10 mouse cellular contexts compared by ENCODE assay signal in genomic region chr3:68576948-68577347, GRCm38 (mm10).
DNase-seq lines count a peak whose midpoint lies in the region; ATAC-seq and TF ChIP-seq lines count a peak whose summit lies in the region.
"Had no signal": no experiment of that assay in that cellular context is flagged by ENCODE, and none has a peak within 500 bp of the region (broad histone marks: within the 10 kb centered on the region; RNA-seq: fewer than 3 reads in every experiment).

No protein-coding gene starts in this region.

- H3K27ac ChIP-seq in intestine, embryonic 14.5 days (ENCODE audit: low read depth) = peak overlapping the region; percentile 38
- H3K27ac ChIP-seq in intestine, embryonic 15.5 days = no peak overlapping the region
- no peak overlapping the region for H3K27ac ChIP-seq in embryonic facial prominence, embryonic 14.5 days (replicated peaks; ENCODE audit: low read depth, low read length)
- H3K27ac ChIP-seq in forebrain, embryonic 14.5 days (ENCODE audit: low read depth, low read length) = peak overlapping the region; percentile 41
- H3K27ac ChIP-seq in midbrain, embryonic 14.5 days (replicated peaks; ENCODE audit: low read depth, low read length) = peak overlapping the region; percentile 97
- H3K27ac ChIP-seq in thymus, adult 2 months (ENCODE audit: control insufficient read depth, insufficient read depth, low read length) = no peak overlapping the region

- TF ChIP-seq POLR2A in thymus, adult 2 months (IDR thresholded peaks at IDR 0.05; ENCODE audit: control insufficient read depth, extremely low read depth, insufficient read depth, low read length, poor library complexity) = no peak

- H3K36me3 ChIP-seq in intestine, embryonic 14.5 days (ENCODE audit: control insufficient read depth, insufficient read depth, low read length) = no peaks in the 10 kb centered on the region
- H3K36me3 ChIP-seq in intestine, embryonic 15.5 days = no peaks in the 10 kb centered on the region
- no peaks in the 10 kb centered on the region for H3K36me3 ChIP-seq in embryonic facial prominence, embryonic 14.5 days (ENCODE audit: control insufficient read depth, insufficient read depth, low read length)
- H3K36me3 ChIP-seq in forebrain, embryonic 14.5 days (ENCODE audit: control insufficient read depth, insufficient read depth, low read length) = no peaks in the 10 kb centered on the region
- no peaks in the 10 kb centered on the region for H3K36me3 ChIP-seq in midbrain, embryonic 14.5 days (ENCODE audit: control insufficient read depth, insufficient read depth, low read length)
- no peaks in the 10 kb centered on the region for H3K36me3 ChIP-seq in thymus, adult 2 months (ENCODE audit: control insufficient read depth, insufficient read depth, low read length)

- peak overlapping the region; percentile 23; the same call in 1 of the 2 replicates for H3K4me2 ChIP-seq in intestine, embryonic 14.5 days (ENCODE audit: low read length)
- H3K4me2 ChIP-seq in intestine, embryonic 15.5 days (replicated peaks) = no peak overlapping the region
- H3K4me2 ChIP-seq in embryonic facial prominence, embryonic 14.5 days (ENCODE audit: low read depth, low read length) = 0 out of 2 replicates have a peak overlapping the region, but pooled peaks have one; percentile 18
- H3K4me2 ChIP-seq in forebrain, embryonic 14.5 days (ENCODE audit: low read length) = peak overlapping the region; percentile 71
- peak overlapping the region; percentile 65 for H3K4me2 ChIP-seq in midbrain, embryonic 14.5 days (ENCODE audit: low read length)

- H3K4me1 ChIP-seq in intestine, embryonic 14.5 days (replicated peaks; ENCODE audit: control insufficient read depth, insufficient read depth, low read length) = peaks cover 25% of the 10 kb centered on the region
- H3K4me1 ChIP-seq in intestine, embryonic 15.5 days (replicated peaks) = peaks cover 25% of the 10 kb centered on the region
- H3K4me1 ChIP-seq in embryonic facial prominence, embryonic 14.5 days (ENCODE audit: control insufficient read depth, insufficient read depth, low read length) = peaks cover 15% of the 10 kb centered on the region
- H3K4me1 ChIP-seq in forebrain, embryonic 14.5 days (ENCODE audit: control insufficient read depth, insufficient read depth, low read length) = peaks cover 46% of the 10 kb centered on the region
- H3K4me1 ChIP-seq in midbrain, embryonic 14.5 days (ENCODE audit: control insufficient read depth, insufficient read depth, low read length) = peaks cover 52% of the 10 kb centered on the region
- no peaks in the 10 kb centered on the region; the same call in 1 of the 2 replicates for H3K4me1 ChIP-seq in thymus, adult 2 months (replicated peaks; ENCODE audit: control insufficient read depth, insufficient read depth, low read length)

- no peak overlapping the region for H3K9ac ChIP-seq in intestine, embryonic 14.5 days (ENCODE audit: low read length)
- no peak overlapping the region for H3K9ac ChIP-seq in intestine, embryonic 15.5 days
- H3K9ac ChIP-seq in embryonic facial prominence, embryonic 14.5 days (ENCODE audit: low read depth, low read length) = no peak overlapping the region
- H3K9ac ChIP-seq in forebrain, embryonic 14.5 days (ENCODE audit: low read length) = 0 out of 2 replicates have a peak overlapping the region, but pooled peaks have one; percentile 1
- peak overlapping the region; percentile 4; the same call in 1 of the 2 replicates for H3K9ac ChIP-seq in midbrain, embryonic 14.5 days (replicated peaks; ENCODE audit: low read length)

- no peak for TF ChIP-seq CTCF in thymus, adult 2 months (IDR thresholded peaks at IDR 0.05; ENCODE audit: borderline replicate concordance, control insufficient read depth, extremely low read depth, insufficient read depth, low read length, poor library complexity)

- no peak for DNase-seq in intestine, embryonic 14.5 days (ENCODE audit: low spot score)
- no peak for DNase-seq in embryonic facial prominence, embryonic 14.5 days (ENCODE audit: low spot score)
- no peak for DNase-seq in forebrain, embryonic 14.5 days (ENCODE audit: low spot score)
- DNase-seq in midbrain, embryonic 14.5 days = no peak
- no peak for DNase-seq in Muller cell, postnatal 12 days (ENCODE audit: inconsistent ontology term)
- DNase-seq in thymus, adult 2 months = no peak
- DNase-seq: kidney, adult 18-20 months; thymus, postnatal 36 days had no signal

- no peak for ATAC-seq in intestine, embryonic 14.5 days (replicated peaks; ENCODE audit: low FRiP score, low TSS enrichment, low read depth)
- ATAC-seq in intestine, embryonic 15.5 days = no peak
- ATAC-seq in embryonic facial prominence, embryonic 14.5 days (ENCODE audit: low read depth) = no peak
- no peak for ATAC-seq in forebrain, embryonic 14.5 days
- ATAC-seq in midbrain, embryonic 14.5 days (ENCODE audit: low FRiP score, low TSS enrichment) = no peak
- ATAC-seq: activated CD4-positive, CD25-positive, alpha-beta regulatory T cell, adult 4 months had no signal

- WGBS in intestine, embryonic 14.5 days = 54% methylated on average over 5 of the region's 5 CpGs
- 51% methylated on average over 5 of the region's 5 CpGs for WGBS in intestine, embryonic 15.5 days
- WGBS in embryonic facial prominence, embryonic 14.5 days = 50% methylated on average over 5 of the region's 5 CpGs
- WGBS in forebrain, embryonic 14.5 days = 43% methylated on average over 5 of the region's 5 CpGs
- 51% methylated on average over 5 of the region's 5 CpGs for WGBS in midbrain, embryonic 14.5 days
- WGBS in thymus, adult 2 months = 94% methylated on average over 5 of the region's 5 CpGs

- no peak overlapping the region for H3K4me3 ChIP-seq in intestine, embryonic 14.5 days (ENCODE audit: low read depth, low read length)
- no peak overlapping the region for H3K4me3 ChIP-seq in intestine, embryonic 15.5 days (replicated peaks)
- no peak overlapping the region for H3K4me3 ChIP-seq in embryonic facial prominence, embryonic 14.5 days (ENCODE audit: low read depth, low read length)
- no peak overlapping the region for H3K4me3 ChIP-seq in forebrain, embryonic 14.5 days (ENCODE audit: low read depth, low read length)
- no peak overlapping the region for H3K4me3 ChIP-seq in midbrain, embryonic 14.5 days (replicated peaks; ENCODE audit: low read depth, low read length)
- H3K4me3 ChIP-seq in thymus, adult 2 months (ENCODE audit: control insufficient read depth, insufficient read depth, low read length) = no peak overlapping the region

- no peaks in the 10 kb centered on the region for H3K9me3 ChIP-seq in intestine, embryonic 14.5 days (ENCODE audit: control insufficient read depth, low read length)
- H3K9me3 ChIP-seq in intestine, embryonic 15.5 days = no peaks in the 10 kb centered on the region
- H3K9me3 ChIP-seq in embryonic facial prominence, embryonic 14.5 days (ENCODE audit: control insufficient read depth, low read length) = no peaks in the 10 kb centered on the region
- H3K9me3 ChIP-seq in forebrain, embryonic 14.5 days (replicated peaks; ENCODE audit: control insufficient read depth, low read length) = no peaks in the 10 kb centered on the region
- H3K9me3 ChIP-seq in midbrain, embryonic 14.5 days (ENCODE audit: control insufficient read depth, low read length) = no peaks in the 10 kb centered on the region

- H3K27me3 ChIP-seq in intestine, embryonic 14.5 days (replicated peaks; ENCODE audit: control insufficient read depth, insufficient read depth, low read length) = no peaks in the 10 kb centered on the region
- H3K27me3 ChIP-seq in intestine, embryonic 15.5 days (replicated peaks) = no peaks in the 10 kb centered on the region
- no peaks in the 10 kb centered on the region for H3K27me3 ChIP-seq in embryonic facial prominence, embryonic 14.5 days (replicated peaks; ENCODE audit: control insufficient read depth, insufficient read depth, low read length)
- H3K27me3 ChIP-seq in forebrain, embryonic 14.5 days (replicated peaks; ENCODE audit: control insufficient read depth, insufficient read depth, low read length) = no peaks in the 10 kb centered on the region
- no peaks in the 10 kb centered on the region for H3K27me3 ChIP-seq in midbrain, embryonic 14.5 days (ENCODE audit: control insufficient read depth, insufficient read depth, low read length)
- H3K27me3 ChIP-seq in thymus, adult 2 months (ENCODE audit: control insufficient read depth, insufficient read depth, low read length) = no peaks in the 10 kb centered on the region

Comparison
In these comparisons a context has a peak if more than half of its experiments do, and no peak if none do; other contexts are left out.
1. H3K27ac ChIP-seq: peak in intestine, embryonic 14.5 days (single experiment), forebrain, embryonic 14.5 days (single experiment) and midbrain, embryonic 14.5 days (single experiment); none in intestine, embryonic 15.5 days (single experiment), embryonic facial prominence, embryonic 14.5 days (single experiment) and thymus, adult 2 months (single experiment).
2. H3K9ac ChIP-seq: peak in forebrain, embryonic 14.5 days (single experiment) and midbrain, embryonic 14.5 days (single experiment); none in intestine, embryonic 14.5 days (single experiment), intestine, embryonic 15.5 days (single experiment) and embryonic facial prominence, embryonic 14.5 days (single experiment).